Mouse (Mus musculus): ENCODE measurements at regions not wholly inside any gene's neighbourhood (a gene's known extent, or its start where the extent isn't known, plus 50 kb on each side); places are given as distances from the start of the nearest gene placed in this dataset.

- no peak for DNase-seq (ENCODE audit: low spot score in 2 of 2)
Measured at GRCm38 (mm10) chr4:124446615-124447014, 164.0 kb downstream of the 3100002H09Rik start.

GRCm38 (mm10) chr4:124443613-124444108, 166.9 kb downstream of the 3100002H09Rik start:
- DNase-seq (ENCODE audit: low spot score in 2 of 2), result no peak

DNA sequence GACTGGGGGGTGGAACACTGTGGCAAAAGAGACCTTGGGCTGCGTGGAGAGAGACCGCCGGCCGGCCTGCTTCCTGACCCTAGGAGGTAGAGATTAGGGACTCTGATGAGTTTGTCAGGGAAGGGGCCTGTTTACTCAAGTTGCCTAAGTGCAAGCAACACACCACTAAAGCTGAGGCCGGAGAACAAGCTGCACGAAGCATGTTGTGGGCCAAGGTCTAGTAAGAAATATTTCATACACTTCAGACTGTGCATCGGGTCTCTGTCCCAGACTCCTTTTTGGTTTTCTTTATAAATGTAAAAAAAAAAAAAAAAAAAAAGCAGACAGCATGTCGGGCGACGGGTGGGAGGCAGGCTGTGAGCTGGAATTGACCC, 167.5 kb downstream of the 3100002H09Rik start:
- DNase-seq (ENCODE audit: low spot score in 2 of 2), result no peak

DNA sequence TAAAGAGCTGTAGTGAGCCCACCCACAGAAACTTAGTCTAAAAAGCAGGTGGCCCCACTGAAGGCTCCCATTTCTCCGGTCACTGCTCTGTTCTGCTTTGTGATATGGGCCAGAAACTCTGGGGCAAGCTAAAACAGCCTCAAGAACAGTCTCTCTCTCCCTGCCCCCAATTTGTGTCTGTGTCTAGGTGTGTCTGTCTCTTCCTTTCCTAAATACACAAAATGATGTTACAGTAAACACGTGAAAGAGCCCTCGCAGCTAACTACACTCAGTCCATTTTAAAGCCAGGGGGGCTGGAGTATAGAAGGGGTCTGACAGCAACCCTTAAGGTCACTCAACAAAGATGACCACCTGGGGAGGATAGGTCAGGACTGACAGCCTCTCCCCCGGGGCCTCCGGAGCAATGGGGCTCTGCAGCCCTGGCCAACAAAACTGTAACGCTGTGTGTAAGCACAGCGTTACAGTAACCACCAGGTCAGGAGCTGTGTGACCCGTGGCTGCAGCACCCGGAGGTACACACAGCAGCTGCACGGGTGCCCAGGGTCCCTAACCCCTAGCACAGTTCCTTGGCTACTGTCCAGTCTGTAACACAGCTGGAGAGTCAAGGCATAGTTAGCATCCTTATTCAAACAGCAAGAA, 168.0 kb downstream of the 3100002H09Rik start:
- DNase-seq (ENCODE audit: low spot score in 2 of 2), result no peak

DNA sequence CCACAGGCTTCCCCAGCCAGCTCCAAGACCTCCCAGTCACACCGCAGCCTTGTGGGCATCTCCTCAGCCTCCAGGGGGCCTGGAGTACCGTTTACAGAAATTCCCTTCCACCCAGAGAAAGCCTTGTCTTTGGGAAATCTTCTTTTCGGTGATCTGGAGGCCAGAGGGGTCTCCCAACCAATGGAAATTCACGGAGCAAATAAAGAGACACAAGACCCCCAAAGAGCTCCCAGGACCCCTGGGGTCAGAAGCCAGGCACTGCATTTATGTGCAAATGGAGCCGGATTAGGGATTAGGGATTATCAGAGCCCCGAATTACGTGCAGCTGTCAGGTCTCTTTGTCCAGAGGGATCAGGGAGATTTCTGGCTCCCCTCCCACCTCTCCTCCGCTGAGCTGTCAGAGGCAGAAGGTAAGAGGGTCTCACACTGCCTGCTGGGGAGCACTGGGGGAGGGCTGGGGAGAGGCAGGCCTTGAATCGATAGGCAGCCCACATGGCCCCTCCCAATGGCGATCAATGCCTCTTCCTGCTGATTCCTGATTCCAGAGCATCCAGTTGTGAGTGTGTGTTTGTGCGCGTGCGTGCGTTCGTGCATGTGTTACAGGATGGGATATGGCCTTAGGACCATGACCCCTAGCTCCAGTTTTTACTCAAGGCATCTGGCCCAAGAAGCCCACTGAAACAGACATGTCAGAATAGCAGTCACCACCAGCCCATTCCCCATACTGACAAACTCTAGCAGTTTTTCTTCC, 168.7 kb downstream of the 3100002H09Rik start:
- DNase-seq (ENCODE audit: low spot score in 2 of 2), result no peak

GRCm38 (mm10) chr4:124435040-124435434, 175.6 kb downstream of the 3100002H09Rik start:
- no peak for DNase-seq (ENCODE audit: low spot score in 2 of 2)

- DNase-seq (ENCODE audit: low spot score in 2 of 2), result no peak
Measured at GRCm38 (mm10) chr4:124434059-124435039, 176.3 kb downstream of the 3100002H09Rik start.

DNA sequence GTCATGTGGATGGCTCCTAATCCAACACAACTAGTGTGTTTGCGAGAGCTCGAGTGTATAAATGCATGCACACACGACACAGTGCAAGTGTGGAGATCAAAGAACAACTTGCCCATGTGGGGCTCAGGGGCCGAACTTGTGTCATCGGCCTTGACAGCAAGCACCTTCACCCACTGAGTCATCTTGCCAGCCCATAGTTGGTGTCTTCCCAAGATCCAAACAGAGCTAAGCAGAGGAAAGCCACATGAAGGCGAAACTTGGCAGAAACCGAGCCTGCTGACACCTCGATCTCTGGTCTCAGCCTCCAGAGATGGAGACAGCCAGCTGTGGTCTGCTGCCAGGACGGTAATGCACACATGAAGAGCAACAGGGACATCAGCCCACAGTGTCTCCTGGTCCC, 177.1 kb downstream of the 3100002H09Rik start:
- DNase-seq (ENCODE audit: low spot score in 2 of 2), result no peak

- no peak for DNase-seq (ENCODE audit: low spot score in 2 of 2)
Measured at GRCm38 (mm10) chr4:124431193-124431592, 179.4 kb downstream of the 3100002H09Rik start.

GRCm38 (mm10) chr4:124428844-124429243, 181.8 kb downstream of the 3100002H09Rik start:
- DNase-seq (ENCODE audit: low spot score in 2 of 2), result no peak

DNA sequence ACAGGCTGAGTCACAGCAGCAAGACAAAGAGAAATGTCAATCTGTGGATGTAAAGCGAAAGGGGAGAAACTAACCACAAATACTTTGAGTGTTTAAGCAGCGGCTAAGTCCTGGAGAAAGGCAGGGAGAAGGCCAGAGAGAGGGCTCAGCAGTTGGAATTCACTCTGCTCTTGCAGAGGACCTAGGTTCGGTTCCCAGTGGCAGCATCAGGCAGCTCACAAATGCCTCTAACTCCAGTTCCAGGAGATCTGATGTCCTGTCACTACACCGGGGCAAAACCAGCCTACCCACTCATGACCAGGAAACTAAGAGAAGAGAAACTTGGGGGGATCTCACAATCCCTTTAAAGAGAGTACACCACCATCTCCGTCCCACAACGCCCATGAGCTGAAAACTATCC, 188.2 kb downstream of the 3100002H09Rik start:
- DNase-seq (ENCODE audit: low spot score in 2 of 2), result no peak

- DNase-seq (ENCODE audit: low spot score in 2 of 2), result no peak
Measured at GRCm38 (mm10) chr4:124418431-124418830, 192.2 kb downstream of the 3100002H09Rik start.

- no peak for DNase-seq (ENCODE audit: low spot score in 2 of 2)
Measured at GRCm38 (mm10) chr4:124417176-124417575, 193.4 kb downstream of the 3100002H09Rik start.

DNA sequence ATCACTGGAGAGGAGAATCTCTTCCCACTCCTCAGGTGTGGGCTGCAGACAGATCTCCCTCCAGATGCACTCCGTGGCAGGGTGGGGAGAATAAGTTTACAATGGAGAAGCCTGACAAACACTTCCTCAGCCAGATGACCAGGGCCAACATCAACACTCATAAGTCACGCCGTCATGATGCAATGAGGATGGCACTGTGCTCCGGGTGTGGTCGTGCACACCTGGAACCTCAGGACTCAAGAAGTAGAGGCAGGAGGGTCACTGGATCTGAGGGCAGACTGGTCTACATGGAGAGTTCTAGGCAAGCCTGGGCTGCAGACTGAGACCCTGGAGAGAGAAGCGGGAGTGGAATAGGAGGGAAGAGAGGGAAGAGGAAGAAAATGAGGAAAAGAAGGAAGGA, 194.3 kb downstream of the 3100002H09Rik start:
- DNase-seq (ENCODE audit: low spot score in 2 of 2), result no peak

- no peak for DNase-seq (ENCODE audit: low spot score in 2 of 2)
Measured at GRCm38 (mm10) chr4:124414386-124414785, 196.2 kb downstream of the 3100002H09Rik start.

- no peak for DNase-seq (ENCODE audit: low spot score in 2 of 2)
Measured at GRCm38 (mm10) chr4:124409279-124409678, 201.3 kb downstream of the 3100002H09Rik start.

- no peak for DNase-seq (ENCODE audit: low spot score in 2 of 2)
Measured at GRCm38 (mm10) chr4:124402075-124402474, 208.5 kb downstream of the 3100002H09Rik start.

GRCm38 (mm10) chr4:124400741-124401140, 209.9 kb downstream of the 3100002H09Rik start:
- DNase-seq (ENCODE audit: low spot score in 2 of 2), result no peak

GRCm38 (mm10) chr4:124400136-124400675, 210.4 kb downstream of the 3100002H09Rik start:
- no peak for DNase-seq (ENCODE audit: low spot score in 2 of 2)

DNA sequence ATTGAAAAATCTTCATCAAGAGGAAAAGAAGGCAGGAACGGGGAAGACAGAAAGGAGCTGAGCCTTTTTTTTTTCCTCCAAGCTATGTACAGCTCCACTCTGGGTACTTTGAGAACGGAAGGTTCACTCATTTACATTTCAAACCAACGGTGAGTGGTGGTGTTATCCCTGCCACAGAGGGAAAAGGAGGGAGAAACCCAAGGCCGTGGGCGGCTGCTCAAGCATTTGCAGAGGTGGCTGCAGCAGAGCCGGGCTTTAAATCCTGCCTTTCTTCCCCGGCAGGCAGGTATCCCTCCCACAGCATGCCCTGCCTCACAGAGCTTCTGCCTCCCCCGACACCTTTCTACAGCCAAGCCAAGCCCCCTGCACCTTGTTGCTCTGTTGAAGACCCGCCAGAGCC, 212.2 kb downstream of the 3100002H09Rik start:
- no peak for DNase-seq (ENCODE audit: low spot score in 2 of 2)

GRCm38 (mm10) chr4:124396566-124397283, 213.9 kb downstream of the 3100002H09Rik start:
- no peak for DNase-seq (ENCODE audit: low spot score in 2 of 2)
